16 mouse cellular contexts compared by ENCODE assay signal in the genomic region with DNA sequence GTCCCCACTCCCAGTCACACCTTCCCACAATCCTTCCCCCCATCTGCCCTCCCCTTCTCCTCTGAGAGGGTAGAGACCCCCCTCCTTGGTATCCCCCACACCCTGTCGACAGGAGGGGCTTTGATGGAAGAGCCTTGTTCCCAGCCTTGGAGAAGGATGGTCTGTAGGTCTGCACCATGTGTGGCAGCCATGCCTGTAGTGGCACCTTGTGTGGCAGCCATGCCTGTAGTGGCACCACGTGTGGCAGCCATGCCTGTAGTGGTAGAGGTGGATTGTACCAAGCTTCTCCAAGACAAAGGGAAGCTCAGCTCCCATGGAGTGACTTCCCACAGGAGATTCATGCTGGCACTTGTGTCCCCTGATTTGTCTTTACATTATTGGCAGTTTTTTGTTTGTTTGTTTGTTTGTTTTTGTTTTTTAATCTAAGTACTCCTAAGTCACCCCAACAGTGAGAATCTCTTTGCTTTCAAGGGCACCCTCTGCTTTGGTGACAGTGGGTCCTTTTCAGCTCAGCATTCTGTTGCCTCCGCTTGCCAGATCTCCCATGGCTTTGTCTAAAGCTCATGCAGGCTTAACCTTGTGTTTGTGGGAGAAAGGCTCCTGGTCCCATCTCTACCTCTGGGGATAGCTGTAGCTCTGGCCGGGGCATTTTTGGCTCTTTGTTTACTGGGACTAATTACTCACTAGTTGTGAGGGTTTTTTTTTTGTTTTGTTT. TPM values are rescaled to one million over a fixed set of nuclear protein-coding genes. Genes with fewer than 3 reads are reported as not detected.
DNase-seq lines count a peak whose midpoint lies in the region; ATAC-seq and TF ChIP-seq lines count a peak whose summit lies in the region.
"Had no signal": no experiment of that assay in that cellular context is flagged by ENCODE, and none has a peak within 500 bp of the region (broad histone marks: within the 10 kb centered on the region; RNA-seq: fewer than 3 reads in every experiment).

No protein-coding gene starts in this region.

- H3K4me1 ChIP-seq in hindbrain, embryonic 16.5 days (ENCODE audit: control insufficient read depth, insufficient read depth, low read depth, low read length) = no peaks in the 10 kb centered on the region
- no peaks in the 10 kb centered on the region for H3K4me1 ChIP-seq in hindbrain, embryonic 12.5 days
- no peaks in the 10 kb centered on the region for H3K4me1 ChIP-seq in forebrain, embryonic 14.5 days (ENCODE audit: control insufficient read depth, insufficient read depth, low read length)
- H3K4me1 ChIP-seq: limb, embryonic 12.5 days; liver, embryonic 13.5 days had no signal

- peak; percentile 36 to 41 for DNase-seq in cerebellum, adult 18-20 months
- no peak for DNase-seq in cerebellum, postnatal 4 days (ENCODE audit: low spot score in 2 of 2)
- DNase-seq in brain, embryonic 14.5 days (ENCODE audit: low read depth) = peak; percentile 13
- no peak for DNase-seq in forebrain, embryonic 14.5 days (ENCODE audit: low spot score)
- no peak for DNase-seq in thymus, postnatal 4 days
- DNase-seq: liver, embryonic 13.5 days; thymus, postnatal 25 days had no signal

- no peak overlapping the region for H3K27ac ChIP-seq in hindbrain, embryonic 16.5 days (ENCODE audit: low read depth, low read length)
- no peak overlapping the region for H3K27ac ChIP-seq in hindbrain, embryonic 12.5 days
- no peak overlapping the region for H3K27ac ChIP-seq in forebrain, embryonic 14.5 days (ENCODE audit: low read depth, low read length)
- H3K27ac ChIP-seq: heart, embryonic 13.5 days; layer of hippocampus, adult 2 months; left cerebral cortex, adult 2 months; limb, embryonic 12.5 days; liver, embryonic 13.5 days; neural tube, embryonic 13.5 days had no signal

- no peak overlapping the region for H3K4me3 ChIP-seq in hindbrain, embryonic 16.5 days (ENCODE audit: low read length)
- H3K4me3 ChIP-seq in hindbrain, embryonic 12.5 days = no peak overlapping the region
- H3K4me3 ChIP-seq in forebrain, embryonic 14.5 days (ENCODE audit: low read depth, low read length) = no peak overlapping the region
- H3K4me3 ChIP-seq: heart, embryonic 13.5 days; layer of hippocampus, adult 2 months; left cerebral cortex, adult 2 months; limb, embryonic 12.5 days; liver, embryonic 13.5 days; neural tube, embryonic 13.5 days had no signal

- no peak overlapping the region for H3K4me2 ChIP-seq in hindbrain, embryonic 16.5 days (ENCODE audit: low read length)
- H3K4me2 ChIP-seq in hindbrain, embryonic 12.5 days (replicated peaks) = no peak overlapping the region
- H3K4me2 ChIP-seq in forebrain, embryonic 14.5 days (ENCODE audit: low read length) = no peak overlapping the region
- H3K4me2 ChIP-seq: heart, embryonic 13.5 days; limb, embryonic 12.5 days; liver, embryonic 13.5 days; neural tube, embryonic 13.5 days had no signal

- TF ChIP-seq CTCF in brain, embryonic 14.5 days (IDR thresholded peaks at IDR 0.05; ENCODE audit: borderline replicate concordance, extremely low read depth, insufficient read depth, insufficient read length) = no peak

- no peaks in the 10 kb centered on the region for H3K27me3 ChIP-seq in hindbrain, embryonic 16.5 days (replicated peaks; ENCODE audit: control insufficient read depth, insufficient read depth, low read length)
- H3K27me3 ChIP-seq in hindbrain, embryonic 12.5 days = no peaks in the 10 kb centered on the region
- no peaks in the 10 kb centered on the region for H3K27me3 ChIP-seq in forebrain, embryonic 14.5 days (replicated peaks; ENCODE audit: control insufficient read depth, insufficient read depth, low read length)
- H3K27me3 ChIP-seq: CH12.LX; heart, embryonic 13.5 days; limb, embryonic 12.5 days; liver, embryonic 13.5 days; neural tube, embryonic 13.5 days had no signal

- peak; percentile 59 for ATAC-seq in hindbrain, embryonic 16.5 days
- no peak for ATAC-seq in hindbrain, embryonic 12.5 days (ENCODE audit: low FRiP score)
- peak; percentile 32; the same call in 1 of the 2 replicates for ATAC-seq in forebrain, embryonic 14.5 days
- ATAC-seq: intestine, postnatal 0 days had no signal

- H3K36me3 ChIP-seq in hindbrain, embryonic 16.5 days (ENCODE audit: control insufficient read depth, insufficient read depth, low read length) = no peaks in the 10 kb centered on the region
- no peaks in the 10 kb centered on the region for H3K36me3 ChIP-seq in hindbrain, embryonic 12.5 days
- H3K36me3 ChIP-seq in forebrain, embryonic 14.5 days (ENCODE audit: control insufficient read depth, insufficient read depth, low read length) = no peaks in the 10 kb centered on the region
- H3K36me3 ChIP-seq: heart, embryonic 13.5 days; limb, embryonic 12.5 days; liver, embryonic 13.5 days; neural tube, embryonic 13.5 days had no signal

- TF ChIP-seq POLR2A in brain, embryonic 14.5 days (IDR thresholded peaks at IDR 0.05; ENCODE audit: borderline replicate concordance, extremely low read depth, insufficient read depth, insufficient read length, poor library complexity, severe bottlenecking) = no peak

- H3K9me3 ChIP-seq in hindbrain, embryonic 16.5 days (ENCODE audit: control insufficient read depth, low read length) = no peaks in the 10 kb centered on the region
- H3K9me3 ChIP-seq in hindbrain, embryonic 12.5 days (replicated peaks) = no peaks in the 10 kb centered on the region
- H3K9me3 ChIP-seq in forebrain, embryonic 14.5 days (replicated peaks; ENCODE audit: control insufficient read depth, low read length) = no peaks in the 10 kb centered on the region
- H3K9me3 ChIP-seq: heart, embryonic 13.5 days; limb, embryonic 12.5 days; liver, embryonic 13.5 days; neural tube, embryonic 13.5 days had no signal

- H3K9ac ChIP-seq in hindbrain, embryonic 16.5 days (ENCODE audit: low read depth, low read length) = no peak overlapping the region
- no peak overlapping the region for H3K9ac ChIP-seq in hindbrain, embryonic 12.5 days
- H3K9ac ChIP-seq in forebrain, embryonic 14.5 days (ENCODE audit: low read length) = no peak overlapping the region
- H3K9ac ChIP-seq: heart, embryonic 13.5 days; limb, embryonic 12.5 days; liver, embryonic 13.5 days; neural tube, embryonic 13.5 days had no signal

- WGBS in hindbrain, embryonic 16.5 days = 58% methylated on average over 4 of the region's 4 CpGs
- 71% methylated on average over 4 of the region's 4 CpGs for WGBS in hindbrain, embryonic 12.5 days
- 67% methylated on average over 4 of the region's 4 CpGs for WGBS in forebrain, embryonic 14.5 days

RNA-seq across cellular contexts. Expression of gene Med12l, which starts 10.2 kb away (rescaled TPM):
- polyA plus RNA-seq in hindbrain, embryonic 16.5 days (2015; fragmentation: Nextera tagmentation; extraction: Ambion mirVana) = 3.9 and 4.1 TPM in 2 replicates
- polyA plus RNA-seq in hindbrain, embryonic 12.5 days (2016; fragmentation: Nextera tagmentation; extraction: Ambion mirVana) = 4.8 and 4.9 TPM in 2 replicates
- 9.8 and 12.3 TPM in 2 replicates for polyA plus RNA-seq in brain, embryonic 14.5 days (2012; rRNA removed)
- polyA plus RNA-seq in forebrain, embryonic 14.5 days (2014; fragmentation: Nextera tagmentation; extraction: Ambion mirVana) = 2.3 and 4.6 TPM in 2 replicates

Comparison
In these comparisons a context has a peak if more than half of its experiments do, and no peak if none do; other contexts are left out.
1. DNase-seq: peak in cerebellum, adult 18-20 months (2 of 2) and brain, embryonic 14.5 days (single experiment); none in cerebellum, postnatal 4 days (0 of 2), forebrain, embryonic 14.5 days (single experiment) and thymus, postnatal 4 days (single experiment).